Mouse (Mus musculus): ENCODE measurements around the gene Cgas. TPM values are rescaled to one million over a fixed set of nuclear protein-coding genes. Genes with fewer than 3 reads are reported as not detected.
"Not testable (repeated sequence)": the region's sequence is repeated elsewhere in the genome, so short reads cannot be mapped to it uniquely, and the experiment has no call there.

Gene Cgas
- polyA plus RNA-seq (2014; fragmentation: Nextera tagmentation; extraction: Ambion mirVana): 1.9 and 2.2 TPM in 2 replicates

- Histone ChIP-seq H3K4me1 (ENCODE audit: control insufficient read depth, insufficient read depth, low read length) (0 out of 2 replicates have a peak, but pooled peaks cover 3% of the 10 kb centered on the region), H3K9ac (ENCODE audit: low read depth, low read length) (peak within 1 kb of the TSS; percentile 64), H3K4me3 (ENCODE audit: low read length) (peak within 1 kb of the TSS; percentile 54), H3K27me3 (ENCODE audit: control insufficient read depth, insufficient read depth, low read length) (peaks cover 62% of the 10 kb centered on the region), H3K9me3 (ENCODE audit: control insufficient read depth, low read length) (no peaks in the 10 kb centered on the region), H3K4me2 (replicated peaks; ENCODE audit: low read depth, low read length) (peak within 1 kb of the TSS; percentile 82), H3K27ac (ENCODE audit: low read depth, low read length) (no peak within 1 kb of the TSS), H3K36me3 (ENCODE audit: control insufficient read depth, insufficient read depth, low read length) (no peaks in the 10 kb centered on the region)
- peak; percentile 70 for ATAC-seq (ENCODE audit: low FRiP score, low TSS enrichment)
- WGBS: under 1% methylated on average over 81 of the region's 81 CpGs
Measured at GRCm38 (mm10) chr9:78442579-78443392, at the start of gene Cgas. TSS of gene Cgas (minus strand) at chr9:78443237.

- no peak overlapping the region for H3K9ac ChIP-seq (ENCODE audit: low read depth, low read length)
- no peak overlapping the region for H3K4me2 ChIP-seq (replicated peaks; ENCODE audit: low read depth, low read length)
- H3K36me3 ChIP-seq (ENCODE audit: control insufficient read depth, insufficient read depth, low read length): no peaks in the 10 kb centered on the region
- ATAC-seq (ENCODE audit: low FRiP score, low TSS enrichment): no peak
- H3K27ac ChIP-seq (ENCODE audit: low read depth, low read length): no peak overlapping the region
- H3K4me1 ChIP-seq (ENCODE audit: control insufficient read depth, insufficient read depth, low read length): no peaks in the 10 kb centered on the region
- WGBS: 89% methylated on average over 3 of the region's 3 CpGs
- no peak overlapping the region for H3K4me3 ChIP-seq (ENCODE audit: low read length)
- no peaks in the 10 kb centered on the region for H3K9me3 ChIP-seq (ENCODE audit: control insufficient read depth, low read length)
- no peaks in the 10 kb centered on the region for H3K27me3 ChIP-seq (ENCODE audit: control insufficient read depth, insufficient read depth, low read length)
Measured at GRCm38 (mm10) chr9:78492254-78492653, 49.2 kb upstream of the Cgas start.

GRCm38 (mm10) chr9:78491169-78491568 is 48.1 kb upstream of the Cgas start:
- Histone ChIP-seq H3K4me1 (ENCODE audit: control insufficient read depth, insufficient read depth, low read length) (no peaks in the 10 kb centered on the region), H3K36me3 (ENCODE audit: control insufficient read depth, insufficient read depth, low read length) (no peaks in the 10 kb centered on the region), H3K9me3 (ENCODE audit: control insufficient read depth, low read length) (no peaks in the 10 kb centered on the region), H3K27ac (ENCODE audit: low read depth, low read length) (no peak overlapping the region), H3K27me3 (ENCODE audit: control insufficient read depth, insufficient read depth, low read length) (no peaks in the 10 kb centered on the region), H3K9ac (ENCODE audit: low read depth, low read length) (no peak overlapping the region), H3K4me3 (ENCODE audit: low read length) (no peak overlapping the region), H3K4me2 (replicated peaks; ENCODE audit: low read depth, low read length) (no peak overlapping the region)
- ATAC-seq (ENCODE audit: low FRiP score, low TSS enrichment): no peak
- 84% methylated on average over 3 of the region's 3 CpGs for WGBS

- no peaks in the 10 kb centered on the region for H3K9me3 ChIP-seq (ENCODE audit: control insufficient read depth, low read length)
- peak within 1 kb of the TSS; percentile 47; the same call in 1 of the 2 replicates for H3K9ac ChIP-seq (ENCODE audit: low read depth, low read length)
- H3K4me1 ChIP-seq (ENCODE audit: control insufficient read depth, insufficient read depth, low read length): no peaks in the 10 kb centered on the region
- peak within 1 kb of the TSS; percentile 48 for H3K4me2 ChIP-seq (replicated peaks; ENCODE audit: low read depth, low read length)
- ATAC-seq (ENCODE audit: low FRiP score, low TSS enrichment): peak; percentile 81
- no peaks in the 10 kb centered on the region for H3K36me3 ChIP-seq (ENCODE audit: control insufficient read depth, insufficient read depth, low read length)
- WGBS: under 1% methylated on average over 18 of the region's 20 CpGs
- peak within 1 kb of the TSS; percentile 39 for H3K4me3 ChIP-seq (ENCODE audit: low read length)
- no peaks in the 10 kb centered on the region for H3K27me3 ChIP-seq (ENCODE audit: control insufficient read depth, insufficient read depth, low read length)
- H3K27ac ChIP-seq (ENCODE audit: low read depth, low read length): peak within 1 kb of the TSS; percentile 18; the same call in 1 of the 2 replicates
Measured at GRCm38 (mm10) chr9:78488890-78489420, 45.9 kb upstream of the Cgas start, which contains the start of gene Eef1a1. TSS of gene Eef1a1 (minus strand) at chr9:78489151.

- not testable (repeated sequence) for H3K27me3 ChIP-seq (ENCODE audit: control insufficient read depth, insufficient read depth, low read length); ATAC-seq (ENCODE audit: low FRiP score, low TSS enrichment); H3K9ac ChIP-seq (ENCODE audit: low read depth, low read length); H3K4me2 ChIP-seq (replicated peaks; ENCODE audit: low read depth, low read length); H3K27ac ChIP-seq (ENCODE audit: low read depth, low read length); H3K9me3 ChIP-seq (ENCODE audit: control insufficient read depth, low read length); H3K4me1 ChIP-seq (ENCODE audit: control insufficient read depth, insufficient read depth, low read length); H3K36me3 ChIP-seq (ENCODE audit: control insufficient read depth, insufficient read depth, low read length); H3K4me3 ChIP-seq (ENCODE audit: low read length)
- WGBS: 94% methylated on average over 5 of the region's 5 CpGs
Measured at GRCm38 (mm10) chr9:78488021-78488420, 45.0 kb upstream of the Cgas start.

- 76% methylated on average over 3 of the region's 3 CpGs for WGBS
- H3K4me3 ChIP-seq (ENCODE audit: low read length): no peak overlapping the region
- H3K27me3 ChIP-seq (ENCODE audit: control insufficient read depth, insufficient read depth, low read length): no peaks in the 10 kb centered on the region
- H3K27ac ChIP-seq (ENCODE audit: low read depth, low read length): no peak overlapping the region
- H3K36me3 ChIP-seq (ENCODE audit: control insufficient read depth, insufficient read depth, low read length): peaks cover 6% of the 10 kb centered on the region
- H3K4me2 ChIP-seq (replicated peaks; ENCODE audit: low read depth, low read length): no peak overlapping the region
- H3K9me3 ChIP-seq (ENCODE audit: control insufficient read depth, low read length): no peaks in the 10 kb centered on the region
- no peak for ATAC-seq (ENCODE audit: low FRiP score, low TSS enrichment)
- no peak overlapping the region for H3K9ac ChIP-seq (ENCODE audit: low read depth, low read length)
- H3K4me1 ChIP-seq (ENCODE audit: control insufficient read depth, insufficient read depth, low read length): peaks cover 7% of the 10 kb centered on the region
Measured at GRCm38 (mm10) chr9:78484660-78485059, 41.6 kb upstream of the Cgas start.

GRCm38 (mm10) chr9:78482386-78482785 is 39.3 kb upstream of the Cgas start:
- WGBS: 14% methylated on average over 3 of the region's 3 CpGs
- H3K4me3 ChIP-seq (ENCODE audit: low read length): peak overlapping the region; percentile 95
- peak overlapping the region; percentile 48 for H3K4me2 ChIP-seq (replicated peaks; ENCODE audit: low read depth, low read length)
- peak overlapping the region; percentile 98 for H3K27ac ChIP-seq (ENCODE audit: low read depth, low read length)
- peak overlapping the region; percentile 86 for H3K9ac ChIP-seq (ENCODE audit: low read depth, low read length)
- peaks cover 7% of the 10 kb centered on the region for H3K4me1 ChIP-seq (ENCODE audit: control insufficient read depth, insufficient read depth, low read length)
- no peaks in the 10 kb centered on the region for H3K27me3 ChIP-seq (ENCODE audit: control insufficient read depth, insufficient read depth, low read length)
- no peaks in the 10 kb centered on the region for H3K9me3 ChIP-seq (ENCODE audit: control insufficient read depth, low read length)
- ATAC-seq (ENCODE audit: low FRiP score, low TSS enrichment): no peak
- H3K36me3 ChIP-seq (ENCODE audit: control insufficient read depth, insufficient read depth, low read length): peaks cover 26% of the 10 kb centered on the region

GRCm38 (mm10) chr9:78481423-78482331 is 38.6 kb upstream of the Cgas start:
- peak overlapping the region; percentile 55 for H3K4me2 ChIP-seq (replicated peaks; ENCODE audit: low read depth, low read length)
- no peaks in the 10 kb centered on the region for H3K27me3 ChIP-seq (ENCODE audit: control insufficient read depth, insufficient read depth, low read length)
- peaks cover 7% of the 10 kb centered on the region for H3K4me1 ChIP-seq (ENCODE audit: control insufficient read depth, insufficient read depth, low read length)
- H3K27ac ChIP-seq (ENCODE audit: low read depth, low read length): peak overlapping the region; percentile 98
- ATAC-seq (ENCODE audit: low FRiP score, low TSS enrichment): peak; percentile 99
- peak overlapping the region; percentile 95 for H3K4me3 ChIP-seq (ENCODE audit: low read length)
- no peaks in the 10 kb centered on the region for H3K9me3 ChIP-seq (ENCODE audit: control insufficient read depth, low read length)
- peaks cover 33% of the 10 kb centered on the region for H3K36me3 ChIP-seq (ENCODE audit: control insufficient read depth, insufficient read depth, low read length)
- peak overlapping the region; percentile 100 for H3K9ac ChIP-seq (ENCODE audit: low read depth, low read length)
- under 1% methylated on average over 65 of the region's 77 CpGs for WGBS

Measured in kidney, embryonic 14.5 days (tissue).